Mouse (Mus musculus): ENCODE data around the gene Snrpe. TPM values are rescaled to one million over a fixed set of nuclear protein-coding genes. Genes with fewer than 3 reads are reported as not detected.

Gene Snrpe
- 550 and 591 TPM in 2 replicates for polyA plus RNA-seq (2015; fragmentation: Nextera tagmentation; extraction: Ambion mirVana)

DNA sequence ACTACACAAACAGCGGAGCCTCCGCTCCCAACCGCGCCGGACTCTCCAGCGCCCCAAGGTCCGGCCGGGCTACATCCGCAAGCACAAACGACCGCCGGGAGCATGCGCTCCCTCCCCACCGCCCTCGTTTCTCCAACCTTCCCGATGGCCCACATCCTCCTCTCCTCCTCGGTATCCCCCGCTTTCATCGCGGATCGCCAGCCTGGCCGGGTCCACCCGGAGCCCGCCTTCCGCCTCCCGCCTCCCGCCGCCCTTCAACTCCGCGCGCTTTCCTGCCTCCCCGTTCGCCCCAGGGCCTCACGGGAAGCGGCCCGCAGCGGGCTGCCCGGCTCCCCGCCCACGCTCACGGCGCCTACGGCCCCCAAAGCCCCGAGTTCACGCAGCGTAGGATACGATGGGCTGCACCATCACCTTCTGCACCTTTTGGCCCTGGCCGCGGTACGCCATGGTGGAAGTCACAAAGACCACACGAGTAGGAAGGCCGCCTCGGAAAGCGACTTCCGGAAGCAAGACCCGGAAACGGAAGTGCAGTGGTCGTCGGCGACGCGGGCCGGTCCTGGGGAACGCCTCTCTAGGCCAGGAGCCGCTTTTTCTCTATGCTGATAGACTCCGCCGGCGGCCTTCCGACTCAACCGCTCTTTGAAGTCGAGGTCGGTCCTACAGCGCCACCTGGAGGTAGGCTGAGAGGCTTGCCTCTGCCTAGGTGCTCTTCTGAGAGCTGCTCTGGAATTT, at the start of gene Snrpe:
TSS of gene Snrpe (minus strand) at position 521 of the 732 bp plus-strand sequence.
- peak within 1 kb of the TSS; percentile 65 for H3K4me3 ChIP-seq
- H3K36me3 ChIP-seq: peaks cover 33% of the 10 kb centered on the region
- H3K27me3 ChIP-seq: no peaks in the 10 kb centered on the region
- peak within 1 kb of the TSS; percentile 91 for H3K27ac ChIP-seq (replicated peaks)
- H3K4me2 ChIP-seq (replicated peaks): peak within 1 kb of the TSS; percentile 65
- H3K9ac ChIP-seq (replicated peaks): peak within 1 kb of the TSS; percentile 74
- under 1% methylated on average over 73 of the region's 73 CpGs for WGBS
- peaks cover 21% of the 10 kb centered on the region for H3K4me1 ChIP-seq
- no peaks in the 10 kb centered on the region for H3K9me3 ChIP-seq
- ATAC-seq (replicated peaks): peak; percentile 99

DNA sequence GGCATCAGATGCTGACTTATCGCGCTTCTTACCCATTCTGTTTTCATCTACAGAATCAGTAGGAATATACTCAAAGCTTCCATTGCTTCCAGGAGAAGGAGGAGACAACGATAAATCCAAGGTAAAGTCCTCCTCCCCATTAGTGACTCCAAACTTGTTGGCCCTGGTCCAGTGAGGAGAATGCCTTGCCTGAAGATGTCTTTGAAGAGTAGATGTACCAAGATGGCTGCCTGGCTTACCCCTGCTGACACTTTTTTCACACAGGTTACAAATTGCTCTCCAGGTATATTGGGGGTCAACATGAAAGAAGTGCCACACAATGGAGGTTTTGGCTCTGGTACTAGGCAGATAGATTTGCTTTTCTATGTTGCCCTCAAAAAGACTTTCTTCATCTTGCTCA, 48.8 kb upstream of the Snrpe start:
- H3K36me3 ChIP-seq: peaks cover 19% of the 10 kb centered on the region
- no peak overlapping the region for H3K9ac ChIP-seq (replicated peaks)
- H3K27ac ChIP-seq (replicated peaks): no peak overlapping the region
- no peak overlapping the region for H3K4me2 ChIP-seq (replicated peaks)
- no peak for ATAC-seq (replicated peaks)
- H3K4me3 ChIP-seq: no peak overlapping the region
- H3K4me1 ChIP-seq: peaks cover 55% of the 10 kb centered on the region
- no peaks in the 10 kb centered on the region for H3K9me3 ChIP-seq
- no peaks in the 10 kb centered on the region for H3K27me3 ChIP-seq
- 89% methylated on average over 3 of the region's 3 CpGs for WGBS

DNA sequence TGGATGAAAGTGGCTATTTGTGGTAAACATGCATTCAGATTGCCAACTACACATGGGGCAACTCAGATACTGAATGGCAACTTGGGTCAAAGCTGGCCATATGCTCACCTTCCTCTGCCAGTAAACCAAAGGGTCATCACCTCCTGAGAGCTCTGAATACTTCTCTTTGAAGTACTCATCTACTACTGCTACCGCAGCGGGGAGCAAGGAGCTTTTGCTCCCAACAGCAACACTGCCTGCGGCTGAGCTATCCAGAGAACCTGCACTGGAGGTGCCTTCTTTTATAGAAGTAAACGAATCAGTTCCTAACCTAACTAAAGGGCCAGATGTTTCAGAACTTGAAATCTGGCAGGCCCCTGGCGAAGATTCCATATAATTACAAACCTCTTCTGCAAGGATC, 46.7 kb upstream of the Snrpe start:
- WGBS: 79% methylated on average over 5 of the region's 5 CpGs
- ATAC-seq (replicated peaks): no peak
- no peak overlapping the region for H3K4me3 ChIP-seq
- peaks cover 65% of the 10 kb centered on the region for H3K4me1 ChIP-seq
- no peaks in the 10 kb centered on the region for H3K27me3 ChIP-seq
- H3K4me2 ChIP-seq (replicated peaks): no peak overlapping the region
- no peak overlapping the region for H3K9ac ChIP-seq (replicated peaks)
- H3K36me3 ChIP-seq: peaks cover 19% of the 10 kb centered on the region
- no peak overlapping the region for H3K27ac ChIP-seq (replicated peaks)
- H3K9me3 ChIP-seq: no peaks in the 10 kb centered on the region

DNA sequence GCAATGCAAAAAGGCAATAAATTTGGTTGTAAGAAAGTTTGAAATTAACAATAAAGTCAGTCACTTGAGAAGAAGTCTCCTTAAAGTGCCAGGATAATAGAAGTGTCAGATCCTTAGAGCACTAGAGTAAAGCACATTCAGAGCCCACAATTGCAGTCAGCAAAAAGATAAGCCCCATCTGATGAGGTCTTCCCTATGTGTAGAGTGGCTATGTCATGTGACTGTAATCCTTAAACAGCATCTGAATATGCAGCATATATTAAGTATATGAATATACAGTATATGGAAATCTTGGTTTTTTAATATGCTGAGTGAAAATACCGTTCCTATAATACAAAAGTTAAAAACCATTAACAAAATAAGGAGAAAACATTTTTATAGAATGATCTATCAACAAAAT, 42.9 kb upstream of the Snrpe start:
- no peak overlapping the region for H3K4me3 ChIP-seq
- ATAC-seq (replicated peaks): no peak
- peaks cover 8% of the 10 kb centered on the region for H3K36me3 ChIP-seq
- H3K4me2 ChIP-seq (replicated peaks): no peak overlapping the region
- no peak overlapping the region for H3K9ac ChIP-seq (replicated peaks)
- H3K27me3 ChIP-seq: no peaks in the 10 kb centered on the region
- H3K4me1 ChIP-seq: peaks cover 41% of the 10 kb centered on the region
- no peaks in the 10 kb centered on the region for H3K9me3 ChIP-seq
- H3K27ac ChIP-seq (replicated peaks): no peak overlapping the region
- WGBS: 86% methylated on average over 1 of the region's 1 CpGs

DNA sequence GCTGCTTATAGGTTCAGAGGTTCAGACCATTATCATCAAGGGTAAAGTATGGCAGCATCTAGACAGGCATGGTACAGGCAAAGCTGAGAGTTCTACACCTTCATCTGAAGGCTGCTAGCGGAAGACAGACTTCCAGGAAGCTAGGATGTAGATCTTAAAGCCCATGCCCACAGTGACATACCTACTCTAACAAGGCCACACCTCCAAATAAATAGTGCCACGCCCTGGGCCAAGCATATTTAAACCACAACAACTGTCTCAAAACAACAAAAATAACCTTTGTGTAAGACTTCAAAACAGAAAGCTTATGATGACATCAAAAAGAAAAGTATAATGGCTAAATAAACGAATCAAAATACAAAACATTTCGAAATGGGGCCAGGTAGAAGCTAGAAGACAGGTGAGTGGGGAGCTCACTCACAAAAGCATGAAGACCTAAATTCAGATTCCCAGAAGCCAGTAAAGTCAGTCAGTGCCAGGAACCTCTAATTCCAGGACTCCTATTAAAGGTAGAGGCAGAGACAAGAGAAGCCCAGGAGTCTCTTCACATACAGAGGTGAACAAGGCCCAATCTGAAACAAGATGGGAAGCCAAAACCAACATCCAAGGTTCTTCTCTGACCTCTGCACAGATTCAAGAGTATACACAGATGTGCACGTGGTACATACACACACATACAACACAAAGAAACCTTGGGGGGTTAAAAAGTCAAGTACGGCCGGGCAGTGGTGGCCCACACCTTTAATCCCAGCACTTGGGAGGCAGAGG, 40.4 kb upstream of the Snrpe start:
- no peak overlapping the region for H3K4me3 ChIP-seq
- no peak overlapping the region for H3K4me2 ChIP-seq (replicated peaks)
- no peak overlapping the region for H3K9ac ChIP-seq (replicated peaks)
- 95% methylated on average over 7 of the region's 7 CpGs for WGBS
- no peaks in the 10 kb centered on the region for H3K9me3 ChIP-seq
- ATAC-seq (replicated peaks): no peak
- H3K4me1 ChIP-seq: peaks cover 17% of the 10 kb centered on the region
- H3K36me3 ChIP-seq: peaks cover 15% of the 10 kb centered on the region
- no peaks in the 10 kb centered on the region for H3K27me3 ChIP-seq
- H3K27ac ChIP-seq (replicated peaks): no peak overlapping the region

DNA sequence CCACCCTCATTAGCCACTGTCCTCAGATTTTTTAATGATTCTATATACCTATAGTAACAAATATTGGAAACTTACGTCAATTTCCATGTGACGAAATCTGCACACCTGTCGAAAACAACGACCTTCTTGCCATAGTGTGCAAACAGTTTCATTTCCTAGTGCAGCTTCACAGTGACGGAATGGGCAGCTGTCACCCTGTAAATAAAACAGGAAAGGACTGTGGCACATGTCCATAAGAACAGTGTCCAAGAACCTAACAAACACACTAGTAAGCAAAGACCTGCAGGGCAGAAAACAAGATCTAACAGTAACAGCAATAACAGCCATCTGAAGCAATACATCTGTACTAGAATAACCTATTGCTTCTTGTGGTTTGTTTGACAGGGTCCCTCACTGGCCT, 35.6 kb upstream of the Snrpe start:
- WGBS: 94% methylated on average over 5 of the region's 5 CpGs
- H3K4me1 ChIP-seq: no peaks in the 10 kb centered on the region
- H3K9me3 ChIP-seq: no peaks in the 10 kb centered on the region
- H3K9ac ChIP-seq (replicated peaks): no peak overlapping the region
- H3K36me3 ChIP-seq: peaks cover 55% of the 10 kb centered on the region
- H3K4me2 ChIP-seq (replicated peaks): no peak overlapping the region
- ATAC-seq (replicated peaks): no peak
- no peak overlapping the region for H3K4me3 ChIP-seq
- H3K27me3 ChIP-seq: no peaks in the 10 kb centered on the region
- H3K27ac ChIP-seq (replicated peaks): no peak overlapping the region

DNA sequence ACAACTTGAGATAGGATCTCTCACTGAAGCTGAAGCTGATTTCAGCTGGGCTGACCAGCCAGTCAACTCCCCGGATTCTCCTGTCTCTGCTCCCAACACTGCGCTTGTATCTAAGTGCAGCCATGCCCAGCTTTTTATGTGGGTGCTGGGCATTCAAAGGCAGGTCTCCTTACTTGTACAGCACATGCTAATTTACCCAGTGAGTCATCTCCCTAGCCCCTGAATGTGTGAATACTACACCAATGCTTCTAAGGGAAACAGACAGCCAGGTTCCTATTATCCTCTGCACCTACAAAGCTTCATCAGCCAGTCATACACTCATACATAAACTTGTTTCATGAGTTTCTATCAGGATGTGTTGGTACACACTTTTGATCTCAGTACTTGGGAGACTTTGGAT, 31.1 kb upstream of the Snrpe start:
- Histone ChIP-seq H3K4me3 (no peak overlapping the region), H3K9me3 (no peaks in the 10 kb centered on the region), H3K36me3 (peaks cover 86% of the 10 kb centered on the region), H3K9ac (replicated peaks) (no peak overlapping the region), H3K27ac (replicated peaks) (no peak overlapping the region), H3K4me2 (replicated peaks) (no peak overlapping the region), H3K27me3 (no peaks in the 10 kb centered on the region), H3K4me1 (no peaks in the 10 kb centered on the region)
- ATAC-seq (replicated peaks): no peak
- WGBS: 93% methylated on average over 2 of the region's 2 CpGs

DNA sequence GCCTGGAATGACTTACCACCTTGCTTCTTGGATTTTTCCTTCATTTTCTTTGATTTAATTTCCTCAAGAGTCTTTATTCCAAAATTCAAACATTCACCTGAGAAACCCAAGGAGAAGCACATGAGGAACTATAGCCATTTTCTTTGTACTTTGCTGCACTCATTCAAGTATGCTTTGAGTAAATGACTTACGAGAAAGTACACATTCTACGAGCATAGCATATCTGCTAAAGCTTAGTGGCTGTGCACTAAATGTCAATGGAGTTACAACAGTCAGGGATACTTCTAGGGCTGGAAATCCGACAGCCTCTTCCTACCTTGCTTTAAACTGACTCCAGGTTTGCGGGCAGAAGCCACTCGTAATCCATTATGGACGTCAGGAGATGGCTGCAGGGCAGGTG, 28.4 kb upstream of the Snrpe start:
- Histone ChIP-seq H3K27ac (replicated peaks) (no peak overlapping the region), H3K27me3 (no peaks in the 10 kb centered on the region), H3K4me1 (no peaks in the 10 kb centered on the region), H3K9me3 (no peaks in the 10 kb centered on the region), H3K4me2 (replicated peaks) (no peak overlapping the region), H3K36me3 (peaks cover 89% of the 10 kb centered on the region), H3K4me3 (no peak overlapping the region), H3K9ac (replicated peaks) (no peak overlapping the region)
- WGBS: 94% methylated on average over 6 of the region's 6 CpGs
- ATAC-seq (replicated peaks): no peak

DNA sequence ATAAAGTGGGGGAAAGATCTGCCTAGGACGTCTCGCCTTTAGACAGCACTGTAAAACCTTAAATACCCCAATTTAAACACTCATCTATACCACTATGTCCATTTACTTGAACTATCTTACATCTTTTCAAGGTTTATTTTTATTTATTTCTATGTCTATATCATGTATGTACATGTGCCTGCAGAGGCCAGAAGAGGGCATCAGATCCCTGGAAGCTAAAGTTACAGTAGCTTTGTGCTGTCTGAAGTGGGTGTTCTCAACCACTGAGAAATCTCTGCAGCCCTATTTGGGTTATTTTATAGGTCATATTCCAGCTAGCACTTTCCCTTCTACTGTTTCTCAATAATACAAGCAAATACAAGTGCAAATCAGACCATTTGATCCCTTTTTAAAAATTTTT, 22.1 kb upstream of the Snrpe start:
- Histone ChIP-seq H3K27me3 (no peaks in the 10 kb centered on the region), H3K4me3 (no peak overlapping the region), H3K4me2 (replicated peaks) (no peak overlapping the region), H3K9me3 (no peaks in the 10 kb centered on the region), H3K9ac (replicated peaks) (no peak overlapping the region), H3K27ac (replicated peaks) (no peak overlapping the region), H3K4me1 (no peaks in the 10 kb centered on the region), H3K36me3 (peaks cover 87% of the 10 kb centered on the region)
- WGBS: 98% methylated on average over 2 of the region's 2 CpGs
- ATAC-seq (replicated peaks): no peak

DNA sequence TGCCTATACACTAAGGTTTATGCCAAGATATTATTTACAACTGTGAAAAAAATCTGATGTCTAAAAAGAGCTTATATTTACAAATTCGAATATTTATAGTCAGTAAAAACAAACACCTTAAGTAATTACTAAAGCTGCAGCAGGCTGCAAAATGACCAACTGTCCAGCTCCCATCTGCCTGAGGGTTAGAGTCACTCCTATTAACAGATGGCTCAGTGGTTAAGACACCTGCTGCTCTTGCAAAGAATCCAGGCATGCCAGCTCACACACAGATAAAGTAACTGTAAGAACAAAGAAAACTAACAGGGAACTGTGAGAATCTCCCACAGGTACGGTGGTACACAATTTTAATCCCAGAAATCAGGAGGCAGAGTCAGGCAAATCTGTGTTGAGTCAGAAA, 15.0 kb upstream of the Snrpe start:
- H3K27ac ChIP-seq (replicated peaks): no peak overlapping the region
- H3K27me3 ChIP-seq: no peaks in the 10 kb centered on the region
- no peak overlapping the region for H3K4me2 ChIP-seq (replicated peaks)
- H3K4me3 ChIP-seq: no peak overlapping the region
- no peaks in the 10 kb centered on the region for H3K9me3 ChIP-seq
- peaks cover 87% of the 10 kb centered on the region for H3K36me3 ChIP-seq
- WGBS: 69% methylated on average over 2 of the region's 2 CpGs
- no peak overlapping the region for H3K9ac ChIP-seq (replicated peaks)
- ATAC-seq (replicated peaks): no peak
- H3K4me1 ChIP-seq: no peaks in the 10 kb centered on the region

DNA sequence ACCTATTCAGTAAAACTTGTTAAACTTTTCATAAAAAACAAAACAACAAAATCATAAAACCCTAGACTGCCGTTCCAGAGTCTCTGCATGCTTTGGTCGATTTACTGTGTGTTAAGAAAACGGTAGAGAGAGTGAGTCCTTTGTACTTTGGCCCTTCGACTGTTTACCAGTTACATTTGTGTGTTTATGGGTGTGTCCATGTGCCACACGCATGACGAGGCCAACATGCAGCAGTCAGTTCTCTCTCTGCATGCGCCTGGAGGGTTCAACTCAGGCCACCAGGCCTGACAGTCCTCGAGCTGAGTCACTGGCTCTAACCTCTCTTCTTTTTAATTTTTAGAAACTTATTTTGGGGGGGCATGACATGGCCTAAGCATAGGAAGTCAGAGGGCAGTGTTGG, 8.2 kb upstream of the Snrpe start:
- 82% methylated on average over 8 of the region's 8 CpGs for WGBS
- no peak for ATAC-seq (replicated peaks)
- H3K36me3 ChIP-seq: peaks cover 49% of the 10 kb centered on the region

DNA sequence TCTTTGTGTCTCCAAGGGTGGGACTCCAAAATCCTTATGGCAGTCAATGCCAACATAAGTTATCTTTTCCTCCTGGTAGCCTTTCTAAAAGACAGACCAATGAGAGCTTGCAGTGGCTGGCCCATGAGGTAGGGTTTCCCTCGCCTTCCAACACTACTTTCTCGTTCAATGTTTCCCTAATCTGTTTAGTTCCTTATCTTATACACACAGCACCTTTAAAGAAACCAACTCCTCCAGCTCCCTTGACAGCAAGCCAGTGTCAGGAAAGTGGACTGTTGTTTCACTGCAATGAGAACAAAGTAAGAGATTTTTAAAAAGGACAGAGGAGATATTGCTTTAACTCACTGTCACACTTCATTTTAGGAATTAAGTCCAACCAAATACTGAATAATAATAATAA, 7.8 kb upstream of the Snrpe start:
- no peaks in the 10 kb centered on the region for H3K9me3 ChIP-seq
- WGBS: 77% methylated on average over 2 of the region's 2 CpGs

More for the DNA sequence above, 8.2 kb upstream of the Snrpe start:
- H3K27me3 ChIP-seq: no peaks in the 10 kb centered on the region
- H3K9ac ChIP-seq (replicated peaks): no peak overlapping the region
- H3K9me3 ChIP-seq: no peaks in the 10 kb centered on the region
- no peaks in the 10 kb centered on the region for H3K4me1 ChIP-seq
- H3K4me3 ChIP-seq: no peak overlapping the region
- H3K4me2 ChIP-seq (replicated peaks): no peak overlapping the region
- H3K27ac ChIP-seq (replicated peaks): no peak overlapping the region

More for the DNA sequence above, 7.8 kb upstream of the Snrpe start:
- Histone ChIP-seq H3K27me3 (no peaks in the 10 kb centered on the region), H3K4me2 (replicated peaks) (no peak overlapping the region), H3K36me3 (peaks cover 45% of the 10 kb centered on the region), H3K27ac (replicated peaks) (no peak overlapping the region), H3K4me3 (no peak overlapping the region), H3K9ac (replicated peaks) (no peak overlapping the region), H3K4me1 (no peaks in the 10 kb centered on the region)
- ATAC-seq (replicated peaks): no peak

All from forebrain, embryonic 15.5 days (tissue).